Comparison of ENCODE assay signal across 9 mouse cellular contexts in genomic region chr11:22438441-22439066, GRCm38 (mm10).
A peak's percentile ranks its signal among the peaks of the same experiment; 100 is the strongest.
DNase-seq lines count a peak whose midpoint lies in the region; ATAC-seq and TF ChIP-seq lines count a peak whose summit lies in the region.
"Had no signal": no experiment of that assay in that cellular context is flagged by ENCODE, and none has a peak within 500 bp of the region (broad histone marks: within the 10 kb centered on the region; RNA-seq: fewer than 3 reads in every experiment).

No protein-coding gene starts in this region.

- WGBS in lung, adult 2 months = 70% methylated on average over 2 of the region's 2 CpGs
- 51% methylated on average over 2 of the region's 2 CpGs for WGBS in liver, embryonic 16.5 days (ENCODE audit: insufficient replicate concordance)

- H3K36me3 ChIP-seq in liver, embryonic 16.5 days (ENCODE audit: control insufficient read depth, insufficient read depth) = no peaks in the 10 kb centered on the region
- H3K36me3 ChIP-seq: embryonic facial prominence, embryonic 13.5 days had no signal

- H3K9me3 ChIP-seq in liver, embryonic 16.5 days (replicated peaks; ENCODE audit: control insufficient read depth, low read length) = no peaks in the 10 kb centered on the region
- H3K9me3 ChIP-seq: embryonic facial prominence, embryonic 13.5 days had no signal

- no peak overlapping the region for H3K4me2 ChIP-seq in liver, embryonic 16.5 days (ENCODE audit: low read depth, low read length)
- H3K4me2 ChIP-seq: embryonic facial prominence, embryonic 13.5 days had no signal

- no peaks in the 10 kb centered on the region for H3K27me3 ChIP-seq in liver, embryonic 16.5 days (ENCODE audit: control insufficient read depth, insufficient read depth, low read depth, low read length)
- H3K27me3 ChIP-seq: embryonic facial prominence, embryonic 13.5 days had no signal

- peak; percentile 34; the same call in 1 of the 2 replicates for ATAC-seq in liver, embryonic 16.5 days (ENCODE audit: low read depth)
- ATAC-seq in CD4-positive, CD25-positive, alpha-beta regulatory T cell, adult 4 months = no peak

- peak; percentile 8 to 25 for DNase-seq in adrenal gland, postnatal 36 days
- DNase-seq in adrenal gland, postnatal 4 days (ENCODE audit: low spot score in 2 of 2) = no peak
- peak; percentile 7 to 10 for DNase-seq in lung, adult 18-20 months
- no peak for DNase-seq in lung, adult 2 months
- DNase-seq in yolk sac, embryonic 10.5 days (ENCODE audit: low spot score) = peak; percentile 63
- no peak for DNase-seq in right cerebral cortex, postnatal 4 days

- H3K9ac ChIP-seq in liver, embryonic 16.5 days (ENCODE audit: low read depth, low read length) = no peak overlapping the region
- H3K9ac ChIP-seq: embryonic facial prominence, embryonic 13.5 days had no signal

- H3K4me3 ChIP-seq in lung, adult 2 months (replicated peaks; ENCODE audit: extremely low read depth, low read depth, low read length) = no peak overlapping the region
- no peak overlapping the region for H3K4me3 ChIP-seq in liver, embryonic 16.5 days (ENCODE audit: low read depth, low read length)
- H3K4me3 ChIP-seq: embryonic facial prominence, embryonic 13.5 days had no signal

- TF ChIP-seq CTCF in lung, adult 2 months (IDR thresholded peaks at IDR 0.05; ENCODE audit: insufficient read depth, low read length) = no peak

- H3K4me1 ChIP-seq in lung, adult 2 months (ENCODE audit: control insufficient read depth, insufficient read depth, low read length) = peaks cover 13% of the 10 kb centered on the region
- H3K4me1 ChIP-seq in liver, embryonic 16.5 days (ENCODE audit: control insufficient read depth, low read depth, low read length) = no peaks in the 10 kb centered on the region
- H3K4me1 ChIP-seq: embryonic facial prominence, embryonic 13.5 days had no signal

- peak overlapping the region; percentile 84 for H3K27ac ChIP-seq in liver, embryonic 16.5 days (ENCODE audit: low read length)
- H3K27ac ChIP-seq: embryonic facial prominence, embryonic 13.5 days had no signal

- no peak for TF ChIP-seq POLR2A in lung, adult 2 months (IDR thresholded peaks at IDR 0.05; ENCODE audit: borderline replicate concordance, extremely low read depth, low read depth, low read length)

Comparison
In these comparisons a context has a peak if more than half of its experiments do, and no peak if none do; other contexts are left out.
1. DNase-seq: peak in adrenal gland, postnatal 36 days (2 of 2), lung, adult 18-20 months (2 of 2) and yolk sac, embryonic 10.5 days (single experiment); none in adrenal gland, postnatal 4 days (0 of 2), lung, adult 2 months (single experiment) and right cerebral cortex, postnatal 4 days (single experiment).